17 mouse cellular contexts compared by ENCODE assay signal in genomic region chr8:67206064-67206463, GRCm38 (mm10).
A peak's percentile ranks its signal among the peaks of the same experiment; 100 is the strongest.
DNase-seq lines count a peak whose midpoint lies in the region; ATAC-seq and TF ChIP-seq lines count a peak whose summit lies in the region.
"Had no signal": no experiment of that assay in that cellular context is flagged by ENCODE, and none has a peak within 500 bp of the region (broad histone marks: within the 10 kb centered on the region; RNA-seq: fewer than 3 reads in every experiment).

No protein-coding gene starts in this region.

- H3K4me2 ChIP-seq in forebrain, embryonic 14.5 days (ENCODE audit: low read length): no peak overlapping the region
- H3K4me2 ChIP-seq in forebrain, embryonic 15.5 days (replicated peaks): no peak overlapping the region
- H3K4me2 ChIP-seq in midbrain, embryonic 12.5 days (replicated peaks): no peak overlapping the region
- no peak overlapping the region for H3K4me2 ChIP-seq in midbrain, postnatal 0 days (ENCODE audit: low read depth, low read length, poor library complexity, severe bottlenecking)
- H3K4me2 ChIP-seq in midbrain, embryonic 15.5 days: no peak overlapping the region
- H3K4me2 ChIP-seq: heart, embryonic 13.5 days; hindbrain, embryonic 15.5 days had no signal

- no peaks in the 10 kb centered on the region for H3K9me3 ChIP-seq in forebrain, embryonic 14.5 days (replicated peaks; ENCODE audit: control insufficient read depth, low read length)
- H3K9me3 ChIP-seq in forebrain, embryonic 15.5 days: no peaks in the 10 kb centered on the region
- no peaks in the 10 kb centered on the region for H3K9me3 ChIP-seq in midbrain, embryonic 12.5 days
- H3K9me3 ChIP-seq in midbrain, postnatal 0 days (ENCODE audit: low read length): no peaks in the 10 kb centered on the region
- H3K9me3 ChIP-seq in midbrain, embryonic 15.5 days: no peaks in the 10 kb centered on the region
- no peaks in the 10 kb centered on the region for H3K9me3 ChIP-seq in heart, embryonic 10.5 days
- H3K9me3 ChIP-seq: embryonic facial prominence, embryonic 10.5 days; heart, embryonic 13.5 days; hindbrain, embryonic 15.5 days had no signal

- H3K27me3 ChIP-seq in forebrain, embryonic 14.5 days (replicated peaks; ENCODE audit: control insufficient read depth, insufficient read depth, low read length): no peaks in the 10 kb centered on the region
- no peaks in the 10 kb centered on the region for H3K27me3 ChIP-seq in forebrain, embryonic 15.5 days
- H3K27me3 ChIP-seq in midbrain, embryonic 12.5 days: peaks cover 8% of the 10 kb centered on the region; the same call in 1 of the 2 replicates
- H3K27me3 ChIP-seq in midbrain, postnatal 0 days (ENCODE audit: insufficient read depth, low read length): no peaks in the 10 kb centered on the region
- no peaks in the 10 kb centered on the region for H3K27me3 ChIP-seq in midbrain, embryonic 15.5 days (replicated peaks)
- no peaks in the 10 kb centered on the region for H3K27me3 ChIP-seq in heart, embryonic 10.5 days (ENCODE audit: insufficient read depth, poor library complexity, severe bottlenecking)
- H3K27me3 ChIP-seq: heart, embryonic 13.5 days; hindbrain, embryonic 15.5 days had no signal

- H3K27ac ChIP-seq in forebrain, embryonic 14.5 days (ENCODE audit: low read depth, low read length): no peak overlapping the region
- H3K27ac ChIP-seq in forebrain, embryonic 15.5 days (replicated peaks): no peak overlapping the region
- no peak overlapping the region for H3K27ac ChIP-seq in midbrain, embryonic 12.5 days (replicated peaks)
- H3K27ac ChIP-seq in midbrain, postnatal 0 days (ENCODE audit: low read depth, low read length): no peak overlapping the region
- no peak overlapping the region for H3K27ac ChIP-seq in midbrain, embryonic 15.5 days
- H3K27ac ChIP-seq in heart, embryonic 10.5 days: no peak overlapping the region
- H3K27ac ChIP-seq: embryonic facial prominence, embryonic 10.5 days; heart, adult 2 months; heart, embryonic 13.5 days; hindbrain, embryonic 15.5 days had no signal

- peak; percentile 1 for DNase-seq in forebrain, embryonic 14.5 days (ENCODE audit: low spot score)
- no peak for DNase-seq in midbrain, postnatal 0 days (ENCODE audit: low spot score)
- no peak for DNase-seq in heart, embryonic 10.5 days (ENCODE audit: low spot score)
- DNase-seq: adrenal gland, adult 2 months; adrenal gland, postnatal 25 days; cerebellum, adult 2 months; cerebellum, postnatal 10 days; gastrocnemius, postnatal 14 days; heart, adult 2 months; heart, postnatal 36 days had no signal

- no peak for TF ChIP-seq CTCF in midbrain, postnatal 0 days (IDR thresholded peaks at IDR 0.05)

- H3K4me1 ChIP-seq in forebrain, embryonic 14.5 days (ENCODE audit: control insufficient read depth, insufficient read depth, low read length): no peaks in the 10 kb centered on the region
- no peaks in the 10 kb centered on the region for H3K4me1 ChIP-seq in forebrain, embryonic 15.5 days
- 0 out of 2 replicates have a peak, but pooled peaks cover 5% of the 10 kb centered on the region for H3K4me1 ChIP-seq in midbrain, embryonic 12.5 days
- no peaks in the 10 kb centered on the region for H3K4me1 ChIP-seq in midbrain, postnatal 0 days (ENCODE audit: insufficient read depth, low read length)
- H3K4me1 ChIP-seq in midbrain, embryonic 15.5 days: no peaks in the 10 kb centered on the region
- H3K4me1 ChIP-seq in heart, embryonic 10.5 days: no peaks in the 10 kb centered on the region
- H3K4me1 ChIP-seq: embryonic facial prominence, embryonic 10.5 days; heart, embryonic 13.5 days; hindbrain, embryonic 15.5 days had no signal

- H3K9ac ChIP-seq in forebrain, embryonic 14.5 days (ENCODE audit: low read length): no peak overlapping the region
- H3K9ac ChIP-seq in forebrain, embryonic 15.5 days (replicated peaks): no peak overlapping the region
- no peak overlapping the region for H3K9ac ChIP-seq in midbrain, embryonic 12.5 days (replicated peaks)
- no peak overlapping the region for H3K9ac ChIP-seq in midbrain, postnatal 0 days (replicated peaks; ENCODE audit: low read length, poor library complexity, severe bottlenecking)
- no peak overlapping the region for H3K9ac ChIP-seq in midbrain, embryonic 15.5 days
- H3K9ac ChIP-seq: heart, embryonic 13.5 days; hindbrain, embryonic 15.5 days had no signal

- ATAC-seq in forebrain, embryonic 14.5 days: no peak
- ATAC-seq in forebrain, embryonic 15.5 days (replicated peaks): no peak
- peak; percentile 93 for ATAC-seq in midbrain, embryonic 12.5 days (ENCODE audit: low FRiP score, low read depth)
- no peak for ATAC-seq in midbrain, postnatal 0 days (ENCODE audit: low FRiP score)
- peak; percentile 87 for ATAC-seq in midbrain, embryonic 15.5 days (replicated peaks)
- ATAC-seq: intestine, embryonic 16.5 days had no signal

- 6% methylated on average over 1 of the region's 1 CpGs for WGBS in forebrain, embryonic 14.5 days
- WGBS in forebrain, embryonic 15.5 days: 11% methylated on average over 1 of the region's 1 CpGs
- WGBS in midbrain, embryonic 12.5 days: 23% methylated on average over 1 of the region's 1 CpGs
- 17% methylated on average over 1 of the region's 1 CpGs for WGBS in midbrain, postnatal 0 days
- WGBS in midbrain, embryonic 15.5 days: 16% methylated on average over 1 of the region's 1 CpGs
- WGBS in heart, embryonic 10.5 days: 81% methylated on average over 1 of the region's 1 CpGs

- H3K36me3 ChIP-seq in forebrain, embryonic 14.5 days (ENCODE audit: control insufficient read depth, insufficient read depth, low read length): no peaks in the 10 kb centered on the region
- no peaks in the 10 kb centered on the region for H3K36me3 ChIP-seq in forebrain, embryonic 15.5 days
- H3K36me3 ChIP-seq in midbrain, embryonic 12.5 days: no peaks in the 10 kb centered on the region
- H3K36me3 ChIP-seq in midbrain, postnatal 0 days (ENCODE audit: insufficient read depth, low read length): no peaks in the 10 kb centered on the region
- H3K36me3 ChIP-seq in midbrain, embryonic 15.5 days (replicated peaks): no peaks in the 10 kb centered on the region
- H3K36me3 ChIP-seq in heart, embryonic 10.5 days: no peaks in the 10 kb centered on the region
- H3K36me3 ChIP-seq: embryonic facial prominence, embryonic 10.5 days; heart, embryonic 13.5 days; hindbrain, embryonic 15.5 days had no signal

- no peak overlapping the region for H3K4me3 ChIP-seq in forebrain, embryonic 14.5 days (ENCODE audit: low read depth, low read length)
- H3K4me3 ChIP-seq in forebrain, embryonic 15.5 days: no peak overlapping the region
- H3K4me3 ChIP-seq in midbrain, embryonic 12.5 days: no peak overlapping the region
- H3K4me3 ChIP-seq in midbrain, postnatal 0 days (ENCODE audit: low read depth, low read length): no peak overlapping the region
- H3K4me3 ChIP-seq in midbrain, embryonic 15.5 days: no peak overlapping the region
- H3K4me3 ChIP-seq in heart, embryonic 10.5 days: no peak overlapping the region
- H3K4me3 ChIP-seq: embryonic facial prominence, embryonic 10.5 days; heart, adult 2 months; heart, embryonic 13.5 days; hindbrain, embryonic 15.5 days had no signal

Comparison
In these comparisons a context has a peak if more than half of its experiments do, and no peak if none do; other contexts are left out.
1. ATAC-seq: peak in midbrain, embryonic 12.5 days (single experiment) and midbrain, embryonic 15.5 days (single experiment); none in forebrain, embryonic 14.5 days (single experiment), forebrain, embryonic 15.5 days (single experiment) and midbrain, postnatal 0 days (single experiment).